ENCODE assay signal across 20 mouse cellular contexts in genomic region chr2:152726213-152726612, GRCm38 (mm10). TPM values are rescaled to one million over a fixed set of nuclear protein-coding genes. Genes with fewer than 3 reads are reported as not detected.
A peak's percentile ranks its signal among the peaks of the same experiment; 100 is the strongest.
DNase-seq lines count a peak whose midpoint lies in the region; ATAC-seq and TF ChIP-seq lines count a peak whose summit lies in the region.
"Had no signal": no experiment of that assay in that cellular context is flagged by ENCODE, and none has a peak within 500 bp of the region (broad histone marks: within the 10 kb centered on the region; RNA-seq: fewer than 3 reads in every experiment).

No protein-coding gene starts in this region.

- H3K27me3 ChIP-seq in embryonic facial prominence, embryonic 15.5 days, result no peaks in the 10 kb centered on the region
- H3K27me3 ChIP-seq in stomach, postnatal 0 days (ENCODE audit: control insufficient read depth, insufficient read depth, low read length), result no peaks in the 10 kb centered on the region

- no peaks in the 10 kb centered on the region for H3K36me3 ChIP-seq in embryonic facial prominence, embryonic 15.5 days
- H3K36me3 ChIP-seq in stomach, postnatal 0 days (ENCODE audit: control insufficient read depth, insufficient read depth, low read length), result no peaks in the 10 kb centered on the region
- H3K36me3 ChIP-seq: liver, embryonic 15.5 days had no signal

- no peak for TF ChIP-seq EP300 in stomach, postnatal 0 days (optimal IDR thresholded peaks at IDR 0.05)

- peaks cover 62% of the 10 kb centered on the region for H3K4me1 ChIP-seq in embryonic facial prominence, embryonic 15.5 days
- peaks cover 12% of the 10 kb centered on the region for H3K4me1 ChIP-seq in stomach, postnatal 0 days (replicated peaks; ENCODE audit: control insufficient read depth, insufficient read depth)

- H3K4me2 ChIP-seq in embryonic facial prominence, embryonic 15.5 days (replicated peaks), result no peak overlapping the region
- H3K4me2 ChIP-seq in stomach, postnatal 0 days (replicated peaks; ENCODE audit: low read depth), result no peak overlapping the region
- H3K4me2 ChIP-seq: heart, embryonic 11.5 days; liver, embryonic 15.5 days; midbrain, embryonic 11.5 days had no signal

- no peak overlapping the region for H3K9ac ChIP-seq in embryonic facial prominence, embryonic 15.5 days
- H3K9ac ChIP-seq in stomach, postnatal 0 days (ENCODE audit: low read length), result no peak overlapping the region
- H3K9ac ChIP-seq: forebrain, postnatal 0 days; liver, embryonic 15.5 days had no signal

- WGBS in embryonic facial prominence, embryonic 15.5 days, result 76% methylated on average over 6 of the region's 6 CpGs
- 87% methylated on average over 6 of the region's 6 CpGs for WGBS in stomach, postnatal 0 days

- peak overlapping the region; percentile 89 for H3K27ac ChIP-seq in gastrocnemius, adult 2 months
- H3K27ac ChIP-seq in layer of hippocampus, adult 2 months, result peak overlapping the region; percentile 78; the same call in 1 of the 2 replicates
- H3K27ac ChIP-seq in embryonic facial prominence, embryonic 15.5 days (replicated peaks), result peak overlapping the region; percentile 92
- H3K27ac ChIP-seq in stomach, postnatal 0 days (replicated peaks), result peak overlapping the region; percentile 91

- no peak for ATAC-seq in embryonic facial prominence, embryonic 15.5 days (ENCODE audit: insufficient number of reproducible peaks, low FRiP score, low TSS enrichment, low read depth)
- no peak for ATAC-seq in stomach, postnatal 0 days (ENCODE audit: low FRiP score, low TSS enrichment)
- ATAC-seq: forebrain, postnatal 0 days; inflammation-experienced regulatory T-cells, adult 6 months had no signal

- TF ChIP-seq CTCF in gastrocnemius, adult 2 months (IDR thresholded peaks at IDR 0.05), result no peak
- TF ChIP-seq CTCF in layer of hippocampus, adult 2 months (conservative IDR thresholded peaks at IDR 0.05), result no peak
- TF ChIP-seq CTCF in stomach, postnatal 0 days (IDR thresholded peaks at IDR 0.05; ENCODE audit: low read depth), result no peak

- intact Hi-C loops in gastrocnemius, adult 2 months (cut with DNase I), result no loop called here

- no peak for DNase-seq in gastrocnemius, adult 2 months
- no peak for DNase-seq in gastrocnemius, postnatal 10 days
- no peak for DNase-seq in layer of hippocampus, adult 2 months (ENCODE audit: low spot score in 2 of 2)
- DNase-seq in layer of hippocampus, adult 9-11 months, result no peak
- DNase-seq in stomach, postnatal 0 days (ENCODE audit: low spot score), result no peak
- DNase-seq in ovary, adult 18-20 months (ENCODE audit: low spot score), result no peak
- DNase-seq in adrenal gland, postnatal 10 days, result no peak
- DNase-seq: adrenal gland, postnatal 25 days; cerebellum, adult 9-11 months; forebrain, postnatal 0 days; gastrocnemius, postnatal 14 days; layer of hippocampus, postnatal 36 days; thymus, adult 2 months had no signal

- no peaks in the 10 kb centered on the region for H3K9me3 ChIP-seq in embryonic facial prominence, embryonic 15.5 days (replicated peaks)
- H3K9me3 ChIP-seq in stomach, postnatal 0 days (ENCODE audit: control insufficient read depth, low read length), result no peaks in the 10 kb centered on the region
- H3K9me3 ChIP-seq: liver, embryonic 15.5 days had no signal

- no peak overlapping the region for H3K4me3 ChIP-seq in gastrocnemius, adult 2 months
- no peak overlapping the region for H3K4me3 ChIP-seq in layer of hippocampus, adult 2 months
- no peak overlapping the region for H3K4me3 ChIP-seq in embryonic facial prominence, embryonic 15.5 days (replicated peaks)
- H3K4me3 ChIP-seq in stomach, postnatal 0 days (ENCODE audit: low read depth, low read length), result no peak overlapping the region
- H3K4me3 ChIP-seq: erythroblast, embryonic 14.5 days; liver, embryonic 15.5 days had no signal

RNA-seq across cellular contexts. Expression of gene Id1, which starts 9.8 kb away (rescaled TPM):
- 10 to 100 TPM in 1 of 2 experiments, 1 to 10 TPM in 1; 6.7 to 26.8 TPM for total RNA-seq in gastrocnemius, adult 2 months (2021)
- total RNA-seq in gastrocnemius, postnatal 10 days (2021), result 10 to 100 TPM; 17.6 to 21.1 TPM
- 10 to 100 TPM; 23.5 to 25.4 TPM for total RNA-seq in layer of hippocampus, adult 2 months (2021)
- 142 and 160 TPM in 2 replicates for polyA plus RNA-seq in embryonic facial prominence, embryonic 15.5 days (2015; fragmentation: Nextera tagmentation; extraction: Ambion mirVana)
- polyA plus RNA-seq in stomach, postnatal 0 days (2015; fragmentation: Nextera tagmentation; extraction: Ambion mirVana), result 191 and 228 TPM in 2 replicates
- total RNA-seq in adrenal gland, postnatal 10 days (2021), result 100 to 1,000 TPM; 112 to 182 TPM

RNA-seq across cellular contexts. Expression of gene Cox4i2, which starts 27.8 kb away (rescaled TPM):
- 1 to 10 TPM; 2.0 to 4.2 TPM for total RNA-seq in gastrocnemius, adult 2 months (2021)
- 1 to 10 TPM; 5.6 to 6.9 TPM for total RNA-seq in gastrocnemius, postnatal 10 days (2021)
- 1 to 10 TPM; 1.4 to 1.6 TPM for total RNA-seq in layer of hippocampus, adult 2 months (2021)
- 37.7 and 37.9 TPM in 2 replicates for polyA plus RNA-seq in embryonic facial prominence, embryonic 15.5 days (2015; fragmentation: Nextera tagmentation; extraction: Ambion mirVana)
- polyA plus RNA-seq in stomach, postnatal 0 days (2015; fragmentation: Nextera tagmentation; extraction: Ambion mirVana), result 9.8 and 10.6 TPM in 2 replicates
- total RNA-seq in adrenal gland, postnatal 10 days (2021), result 1 to 10 TPM; 8.0 to 8.3 TPM
- total RNA-seq: hematopoietic stem cell, adult 5-6 weeks had no signal
- polyA plus RNA-seq: erythroblast, embryonic 14.5 days; inflammation-experienced regulatory T-cells, adult 6 months had no signal

RNA-seq across cellular contexts. Expression of gene Mcts2, which starts 39.4 kb away (rescaled TPM):
- total RNA-seq in gastrocnemius, adult 2 months (2021), result 10 to 100 TPM; 11.1 to 12.8 TPM
- 10 to 100 TPM; 12.5 to 19.3 TPM for total RNA-seq in gastrocnemius, postnatal 10 days (2021)
- 10 to 100 TPM; 18.8 to 20.8 TPM for total RNA-seq in layer of hippocampus, adult 2 months (2021)
- 24.7 and 27.3 TPM in 2 replicates for polyA plus RNA-seq in embryonic facial prominence, embryonic 15.5 days (2015; fragmentation: Nextera tagmentation; extraction: Ambion mirVana)
- 22.9 and 23.4 TPM in 2 replicates for polyA plus RNA-seq in stomach, postnatal 0 days (2015; fragmentation: Nextera tagmentation; extraction: Ambion mirVana)
- total RNA-seq in adrenal gland, postnatal 10 days (2021), result 10 to 100 TPM; 24.5 to 26.7 TPM

RNA-seq across cellular contexts. Expression of gene H13, which starts 57.0 kb away (rescaled TPM):
- 10 to 100 TPM; 32.6 to 37.3 TPM for total RNA-seq in gastrocnemius, adult 2 months (2021)
- total RNA-seq in gastrocnemius, postnatal 10 days (2021), result 10 to 100 TPM; 56.0 to 61.1 TPM
- 10 to 100 TPM; 71.5 to 73.3 TPM for total RNA-seq in layer of hippocampus, adult 2 months (2021)
- 130 and 137 TPM in 2 replicates for polyA plus RNA-seq in embryonic facial prominence, embryonic 15.5 days (2015; fragmentation: Nextera tagmentation; extraction: Ambion mirVana)
- 110 and 121 TPM in 2 replicates for polyA plus RNA-seq in stomach, postnatal 0 days (2015; fragmentation: Nextera tagmentation; extraction: Ambion mirVana)
- 100 to 1,000 TPM; 105 to 125 TPM for total RNA-seq in adrenal gland, postnatal 10 days (2021)

Comparison
In these comparisons a context has a peak if more than half of its experiments do, and no peak if none do; other contexts are left out.
1. RNA of gene Id1, which starts 9.8 kb away (total RNA-seq): 112 to 182 TPM in adrenal gland, postnatal 10 days; 6.7 to 26.8 TPM in gastrocnemius, adult 2 months, 23.5 to 25.4 TPM in layer of hippocampus, adult 2 months and 17.6 to 21.1 TPM in gastrocnemius, postnatal 10 days; every median in the first group is over 4 times any median in the second.
2. Peak in every context shown above with its lines, with median percentiles within 50 percentile points of each other: H3K27ac ChIP-seq.